Mouse (Mus musculus): Measurements from ENCODE around the gene Ednra.

Ednra gene

GRCm38 (mm10) chr8:77640093-77640839, 84.0 kb downstream of the Ednra start:
- no peak for DNase-seq (ENCODE audit: low spot score)

DNA sequence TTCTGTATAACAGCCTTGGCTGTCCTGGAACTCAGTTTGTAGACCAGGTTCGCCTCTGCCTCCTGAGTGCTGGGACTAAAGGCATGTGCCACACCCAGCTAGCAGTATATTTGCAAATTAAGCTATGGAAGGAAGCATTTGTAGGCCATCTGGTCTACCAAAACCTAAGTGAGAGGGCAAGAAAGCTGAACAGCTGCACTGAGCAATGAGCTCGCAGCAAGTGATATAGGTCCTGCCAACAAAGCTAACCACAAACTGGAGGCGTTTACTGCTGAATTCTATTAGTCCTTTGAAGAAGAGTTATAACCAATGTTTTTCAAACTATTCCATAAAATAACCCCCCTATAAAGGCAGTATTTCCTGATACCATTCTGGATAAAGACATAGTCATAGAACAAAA, 86.7 kb downstream of the Ednra start:
- DNase-seq (ENCODE audit: low spot score) = no peak

DNA sequence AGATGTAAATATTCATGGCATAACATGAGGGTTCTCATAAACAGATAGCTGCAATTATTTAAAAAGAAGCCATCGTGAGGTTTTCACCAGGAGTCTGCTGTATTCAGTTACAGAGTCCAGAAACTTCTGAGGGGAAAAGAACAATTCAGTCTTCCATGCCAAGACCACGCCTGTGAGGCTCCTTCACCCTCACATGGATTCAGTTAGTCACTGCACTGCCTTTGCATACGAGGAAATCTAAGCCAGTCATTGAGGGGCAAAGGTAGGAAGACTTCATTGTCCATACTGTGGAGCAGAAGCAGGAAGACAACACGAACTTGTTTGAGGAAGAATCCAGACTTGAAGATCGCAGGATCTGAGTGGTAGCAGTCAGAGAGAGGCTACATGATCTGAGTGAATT, 90.2 kb downstream of the Ednra start:
- no peak for DNase-seq (ENCODE audit: low spot score)

- DNase-seq (ENCODE audit: low spot score) = no peak
These were observed 91.1 kb downstream of the Ednra start for GRCm38 (mm10) chr8:77633211-77633610.

GRCm38 (mm10) chr8:77630691-77631090, 93.6 kb downstream of the Ednra start:
- DNase-seq (ENCODE audit: low spot score) = no peak

DNA sequence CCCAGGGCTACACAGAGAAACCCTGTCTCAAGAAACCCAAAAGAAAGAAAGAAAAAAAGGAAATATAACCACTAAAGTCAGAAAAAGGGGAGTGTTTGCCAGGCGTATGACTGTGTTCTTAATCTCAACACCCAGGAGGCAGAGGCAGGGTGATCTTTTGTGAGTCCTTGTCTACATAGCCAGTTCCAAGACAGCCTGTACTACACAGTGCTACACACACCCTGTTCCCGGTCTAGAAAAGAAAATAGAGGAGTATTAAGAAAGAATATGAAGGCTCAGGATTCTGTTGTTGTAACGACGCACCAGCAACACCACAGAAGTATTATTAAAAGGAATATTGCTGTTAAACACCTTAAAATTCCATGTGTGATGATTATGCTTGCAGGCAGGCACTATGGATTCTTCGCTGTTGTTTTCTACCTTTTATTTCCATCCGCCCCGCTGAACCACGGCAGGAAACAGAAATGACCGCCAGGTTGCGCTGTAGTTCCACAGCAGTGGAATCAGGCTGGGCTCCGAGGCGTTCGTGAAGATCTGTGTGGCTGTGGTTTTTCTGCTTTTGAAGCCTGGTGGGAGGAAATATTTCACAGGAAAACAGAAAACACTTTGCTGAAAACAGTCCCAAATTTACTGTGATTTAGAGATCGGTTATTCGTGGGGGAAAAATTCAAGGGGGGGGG, 94.3 kb downstream of the Ednra start:
- DNase-seq (ENCODE audit: low spot score) = peak; percentile 95

- no peak for DNase-seq (ENCODE audit: low spot score)
These were observed 100.5 kb downstream of the Ednra start for GRCm38 (mm10) chr8:77623677-77624209.

DNA sequence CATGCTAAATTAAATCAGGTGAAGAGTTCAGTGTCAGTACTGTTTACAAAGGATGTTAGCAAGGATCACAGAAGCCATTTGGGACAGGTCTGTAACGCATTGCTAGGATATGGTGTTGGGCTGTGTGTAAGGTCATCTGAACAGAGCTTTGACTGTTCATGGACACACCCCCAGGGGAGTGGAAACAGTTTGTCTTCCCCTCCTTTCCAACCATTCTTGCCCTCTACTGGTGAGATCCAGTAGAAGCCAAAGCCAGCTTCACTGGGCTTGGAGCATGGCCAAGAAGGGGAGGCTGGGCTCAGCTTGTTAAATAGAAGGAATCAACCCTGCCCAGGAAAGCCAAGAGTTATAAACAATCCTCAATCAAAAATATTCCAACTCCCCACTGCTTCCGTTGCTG, 106.3 kb downstream of the Ednra start:
- DNase-seq (ENCODE audit: low spot score) = peak; percentile 43

Measured in embryo, embryonic 10.5 days (tissue).